Mouse (Mus musculus) kidney, adult 2 months (tissue): ENCODE measurements at regions not wholly inside any gene's neighbourhood (a gene's known extent, or its start where the extent isn't known, plus 50 kb on each side); places are given as distances from the start of the nearest gene placed in this dataset.

Source experiments
- DNase-seq: peaks from one replicate; pipeline ENCODE4 v3.0.0; 2021
- H3K27ac ChIP-seq: fragments of 200-500 bp; 2 replicates; pipeline ENCODE4 v1.5.1; 2012; ENCODE audit warnings: low read depth, low read length, control low read depth, inconsistent platforms; ENCODE audit not compliant: insufficient read depth
- H3K27me3 ChIP-seq: fragments of 200-500 bp; replicated peaks from 2 replicates; pipeline ENCODE4 v1.6.1; 2012; ENCODE audit warnings: mild to moderate bottlenecking, moderate library complexity, low read length, inconsistent platforms; ENCODE audit not compliant: control insufficient read depth, insufficient read depth
- H3K36me3 ChIP-seq: fragments of 200-500 bp; 2 replicates; pipeline ENCODE4 v1.6.1; 2012; ENCODE audit warnings: mild to moderate bottlenecking, moderate library complexity, low read length, inconsistent platforms; ENCODE audit not compliant: control insufficient read depth, insufficient read depth
- H3K4me1 ChIP-seq: fragments of 200-500 bp; 2 replicates; pipeline ENCODE4 v1.6.1; 2011; ENCODE audit warnings: low read length; ENCODE audit not compliant: control insufficient read depth, insufficient read depth
- H3K4me3 ChIP-seq: fragments of 200-500 bp; 2 replicates; pipeline ENCODE4 v1.5.1; 2011; ENCODE audit warnings: mild to moderate bottlenecking, low read depth, low read length, control low read depth; ENCODE audit not compliant: insufficient read depth
- CTCF ChIP-seq: fragments of 200-500 bp; conservative IDR thresholded peaks from 2 replicates; pipeline ENCODE4 v1.5.1; 2011; ENCODE audit warnings: low read depth, mild to moderate bottlenecking, control low read depth, low read length, moderate library complexity, mixed read lengths; ENCODE audit not compliant: insufficient read depth, insufficient read length
- POLR2A ChIP-seq: fragments of 200-500 bp; IDR thresholded peaks from one replicate; pipeline ENCODE4 v1.6.1; 2011; ENCODE audit warnings: low read depth, low read length, control low read depth
- WGBS: fragments of 180-500 bp; shearing (Covaris S2); methylation state at CpG from one replicate; pipeline ENCODE4 v1.1.7; 2018; 5-methylcytosine and 5-hydroxymethylcytosine counted together

DNA sequence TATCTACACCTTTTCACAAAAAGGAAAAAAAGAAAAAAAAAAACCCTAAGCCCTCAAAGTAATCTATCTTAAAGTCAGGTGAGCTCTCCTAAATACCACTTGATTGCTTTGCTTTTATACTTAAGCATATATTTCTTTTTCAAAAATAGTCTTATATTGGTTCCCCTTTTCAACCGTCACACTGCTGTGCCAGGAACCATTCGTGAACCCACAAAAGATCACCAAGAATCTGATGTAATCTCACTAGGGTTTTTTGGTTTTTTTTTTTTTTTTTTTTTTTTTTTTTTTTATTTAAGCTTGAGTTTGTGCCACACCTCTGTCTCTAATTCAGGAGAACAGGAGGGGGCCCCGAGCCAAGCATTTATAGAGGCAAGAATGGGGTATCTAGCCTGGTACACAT, 1482.7 kb downstream of the Slc22a22 start:
- Histone ChIP-seq H3K4me1 (no peaks in the 10 kb centered on the region), H3K27me3 (no peaks in the 10 kb centered on the region), H3K27ac (no peak overlapping the region), H3K4me3 (no peak overlapping the region), H3K36me3 (no peaks in the 10 kb centered on the region)
- DNase-seq, result no peak
- whole genome bisulfite sequencing, result 86% methylated on average over 3 of the region's 3 CpGs
- TF ChIP-seq POLR2A (no peak), CTCF (no peak)

DNA sequence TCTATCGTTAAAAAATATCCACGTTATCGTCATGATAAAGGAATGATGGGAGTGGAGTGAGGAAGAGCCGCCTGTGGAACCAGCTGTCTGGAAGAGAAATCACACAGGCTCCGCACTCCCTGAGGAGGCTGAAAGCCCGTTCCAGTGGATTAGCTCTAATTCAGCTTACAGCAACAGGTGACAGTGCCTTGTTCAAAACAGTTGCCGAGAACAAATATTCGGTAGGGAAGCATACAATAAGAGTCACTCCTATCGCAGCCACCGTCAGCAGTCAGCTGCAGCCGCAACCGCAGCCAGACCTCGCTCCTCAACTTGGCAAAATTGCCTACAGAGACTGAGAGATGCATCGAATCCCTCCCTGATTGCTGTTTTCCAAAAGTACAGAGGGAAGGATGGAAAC, 1501.6 kb downstream of the Slc22a22 start:
- H3K4me1 ChIP-seq, result no peaks in the 10 kb centered on the region
- no peaks in the 10 kb centered on the region for H3K36me3 ChIP-seq
- no peak overlapping the region for H3K4me3 ChIP-seq
- 83% methylated on average over 14 of the region's 14 CpGs for WGBS
- TF ChIP-seq POLR2A (no peak), CTCF (no peak)
- DNase-seq, result no peak
- H3K27me3 ChIP-seq, result no peaks in the 10 kb centered on the region
- no peak overlapping the region for H3K27ac ChIP-seq

DNA sequence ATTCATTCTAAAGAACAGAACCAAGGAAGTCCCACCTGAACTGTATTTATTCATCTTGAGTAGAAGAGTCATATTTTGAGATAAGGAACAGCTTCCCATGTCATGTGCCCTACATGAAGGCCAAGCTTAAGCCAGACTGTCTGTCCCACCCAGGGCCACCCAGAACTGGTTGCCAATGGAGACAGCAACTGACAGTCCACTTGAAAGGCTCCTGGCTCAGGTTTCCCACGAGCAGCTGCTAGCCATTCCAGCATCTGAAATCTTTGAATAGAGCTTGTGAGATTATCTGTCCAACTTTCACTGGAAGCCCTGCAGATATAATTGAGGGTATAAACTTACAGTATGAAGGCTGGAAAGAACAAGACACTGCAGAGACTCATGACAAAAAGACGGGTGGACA, 1510.6 kb downstream of the Slc22a22 start:
- Histone ChIP-seq H3K4me3 (no peak overlapping the region), H3K4me1 (no peaks in the 10 kb centered on the region), H3K36me3 (no peaks in the 10 kb centered on the region), H3K27me3 (no peaks in the 10 kb centered on the region), H3K27ac (no peak overlapping the region)
- no peak for TF ChIP-seq CTCF
- TF ChIP-seq POLR2A, result no peak
- DNase-seq, result no peak
- 36% methylated on average over 2 of the region's 2 CpGs for WGBS

DNA sequence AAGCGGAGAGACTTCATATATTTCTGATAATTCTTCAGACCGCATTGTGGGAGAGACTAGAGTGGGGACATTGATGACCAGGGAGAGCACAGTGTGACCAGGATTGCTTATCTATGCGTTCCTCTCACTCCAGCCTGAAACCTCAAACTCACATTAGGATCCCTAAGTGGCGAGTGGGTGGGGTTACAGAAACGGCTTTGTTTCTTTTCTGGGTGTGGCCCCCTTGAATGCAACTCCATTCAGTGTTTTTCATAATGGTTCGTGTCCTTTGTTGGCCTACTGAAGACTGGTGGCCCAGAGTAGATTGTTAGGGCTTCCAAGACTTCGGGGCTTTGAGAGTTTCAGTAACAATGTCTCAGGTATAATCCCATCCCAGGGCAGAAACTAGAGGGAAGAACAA, 1512.1 kb downstream of the Slc22a22 start:
- Histone ChIP-seq H3K36me3 (no peaks in the 10 kb centered on the region), H3K27me3 (no peaks in the 10 kb centered on the region), H3K4me1 (no peaks in the 10 kb centered on the region), H3K4me3 (no peak overlapping the region), H3K27ac (no peak overlapping the region)
- 67% methylated on average over 7 of the region's 7 CpGs for WGBS
- no peak for TF ChIP-seq POLR2A
- no peak for TF ChIP-seq CTCF
- DNase-seq, result no peak

DNA sequence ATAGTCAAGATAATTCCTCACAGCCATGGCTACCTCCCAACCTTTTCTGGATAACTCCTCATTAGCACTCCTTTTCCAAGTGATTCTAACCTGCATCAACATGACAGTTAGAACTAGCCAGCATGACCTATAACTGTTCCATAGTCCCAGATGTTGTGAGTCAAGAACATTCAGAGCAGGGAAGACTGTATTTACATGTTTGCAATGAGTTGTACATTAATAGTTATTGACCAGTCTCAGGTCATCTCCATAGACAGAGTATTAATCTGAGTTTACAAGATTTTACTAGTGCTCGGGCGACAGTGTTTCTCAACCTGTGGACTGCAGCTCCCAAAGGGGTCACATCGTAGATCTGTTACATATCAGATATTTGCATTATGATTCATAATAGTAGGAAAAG, 1515.3 kb downstream of the Slc22a22 start:
- Histone ChIP-seq H3K27me3 (no peaks in the 10 kb centered on the region), H3K4me3 (no peak overlapping the region), H3K27ac (no peak overlapping the region), H3K4me1 (no peaks in the 10 kb centered on the region), H3K36me3 (no peaks in the 10 kb centered on the region)
- DNase-seq, result no peak
- TF ChIP-seq POLR2A, result no peak
- no peak for TF ChIP-seq CTCF
- 95% methylated on average over 3 of the region's 3 CpGs for WGBS
